Mouse (Mus musculus) heart, embryonic 16.5 days (tissue): ENCODE results near the gene Serpinb9. TPM values are rescaled to one million over a fixed set of nuclear protein-coding genes. Genes with fewer than 3 reads are reported as not detected.

Source experiments
- ATAC-seq: fragments of 200-750 bp; cut with Nextera tagmentation; replicated peaks from 2 replicates; pipeline ENCODE4 v1.8.0; 2017; ENCODE audit warnings: moderate number of reproducible peaks; ENCODE audit not compliant: insufficient read depth, low FRiP score; ENCODE audit errors: extremely low read depth
- H3K27ac ChIP-seq: fragments of 300-500 bp; sonication (generic); 2 replicates; pipeline ENCODE4 v1.5.1; 2014; ENCODE audit warnings: mild to moderate bottlenecking, low read length, control low read depth, moderate library complexity
- H3K27me3 ChIP-seq: fragments of 300-500 bp; sonication (generic); 2 replicates; pipeline ENCODE4 v1.6.1; 2014; ENCODE audit warnings: low read length, mixed read lengths; ENCODE audit not compliant: control insufficient read depth, insufficient read depth
- H3K36me3 ChIP-seq: fragments of 300-500 bp; sonication (generic); 2 replicates; pipeline ENCODE4 v1.6.1; 2014; ENCODE audit not compliant: control insufficient read depth, insufficient read depth
- H3K4me1 ChIP-seq: fragments of 300-500 bp; sonication (generic); 2 replicates; pipeline ENCODE4 v1.6.1; 2014; ENCODE audit warnings: low read length, mixed read lengths; ENCODE audit not compliant: control insufficient read depth, insufficient read depth
- H3K4me2 ChIP-seq: fragments of 300-500 bp; sonication (generic); 2 replicates; pipeline ENCODE4 v1.6.1; 2014; ENCODE audit warnings: low read depth, mild to moderate bottlenecking, control low read depth, low read length
- H3K4me3 ChIP-seq: fragments of 300-500 bp; sonication (generic); 2 replicates; pipeline ENCODE4 v1.5.1; 2014; ENCODE audit warnings: mild to moderate bottlenecking, control low read depth, low read length
- H3K9ac ChIP-seq: fragments of 300-500 bp; sonication (generic); 2 replicates; pipeline ENCODE4 v1.6.1; 2014; ENCODE audit warnings: low read length, control low read depth
- H3K9me3 ChIP-seq: fragments of 300-500 bp; sonication (generic); replicated peaks from 2 replicates; pipeline ENCODE4 v1.6.1; 2016; ENCODE audit warnings: low read length; ENCODE audit not compliant: control insufficient read depth
- WGBS: fragments of 180-500 bp; shearing (Covaris S2); extraction: QIAGEN DNeasy Blood & Tissue Kit; methylation state at CpG from one replicate; pipeline ENCODE4 v1.1.7; 2014; 5-methylcytosine and 5-hydroxymethylcytosine counted together
- polyA plus RNA-seq: library from polyadenylated mRNA; unstranded; fragments of >200 nt; fragmentation: Nextera tagmentation; extraction: Ambion mirVana; gene quantifications from 2 replicates; pipeline ENCODE4 v1.2.1, GENCODE M21; 2015

The Serpinb9 gene
- polyA plus RNA-seq, 1 experiment from 2014 or later: 8.8 TPM

GRCm38 (mm10) chr13:33035506-33035905 lies 32.5 kb downstream of the Serpinb9 start:
- ATAC-seq: no peak
- Histone ChIP-seq H3K36me3 (no peaks in the 10 kb centered on the region; the same call in 1 of the 2 replicates), H3K4me3 (no peak overlapping the region), H3K9me3 (no peaks in the 10 kb centered on the region), H3K4me1 (no peaks in the 10 kb centered on the region), H3K4me2 (no peak overlapping the region), H3K27me3 (no peaks in the 10 kb centered on the region), H3K9ac (no peak overlapping the region), H3K27ac (no peak overlapping the region)
- WGBS: 64% methylated on average over 1 of the region's 1 CpGs

GRCm38 (mm10) chr13:33043542-33043941 lies 40.5 kb downstream of the Serpinb9 start:
- H3K4me2 ChIP-seq: no peak overlapping the region
- no peaks in the 10 kb centered on the region for H3K27me3 ChIP-seq
- 91% methylated on average over 3 of the region's 3 CpGs for WGBS
- ATAC-seq: no peak
- no peak overlapping the region for H3K9ac ChIP-seq
- H3K4me3 ChIP-seq: no peak overlapping the region
- no peaks in the 10 kb centered on the region for H3K4me1 ChIP-seq
- H3K27ac ChIP-seq: no peak overlapping the region
- no peaks in the 10 kb centered on the region for H3K9me3 ChIP-seq
- no peaks in the 10 kb centered on the region; the same call in 1 of the 2 replicates for H3K36me3 ChIP-seq

DNA sequence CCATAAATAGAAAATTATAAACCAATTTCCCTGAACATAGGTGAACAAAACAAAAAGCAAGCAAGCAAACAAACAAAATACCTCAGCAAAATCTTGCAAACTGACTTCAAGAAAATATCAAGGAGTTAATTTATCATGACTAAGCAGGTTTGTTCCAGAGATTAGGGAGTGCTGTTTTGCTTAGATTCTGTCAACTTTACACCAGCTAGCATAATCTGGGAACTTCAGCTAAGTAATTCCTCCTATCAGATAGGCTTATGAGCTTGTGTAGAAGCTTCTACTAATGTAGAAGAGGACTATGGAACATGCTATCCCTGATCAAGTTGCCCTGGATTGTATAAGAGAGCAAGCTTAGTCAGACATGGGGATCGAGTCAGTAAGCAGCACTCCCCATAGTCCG lies 44.2 kb downstream of the Serpinb9 start:
- Histone ChIP-seq H3K36me3 (no peaks in the 10 kb centered on the region), H3K27me3 (no peaks in the 10 kb centered on the region), H3K4me2 (no peak overlapping the region), H3K27ac (no peak overlapping the region), H3K4me1 (no peaks in the 10 kb centered on the region), H3K4me3 (no peak overlapping the region), H3K9me3 (no peaks in the 10 kb centered on the region), H3K9ac (no peak overlapping the region)
- 86% methylated on average over 2 of the region's 2 CpGs for WGBS
- ATAC-seq: no peak

GRCm38 (mm10) chr13:33048187-33048586 lies 45.1 kb downstream of the Serpinb9 start:
- Histone ChIP-seq H3K36me3 (no peaks in the 10 kb centered on the region), H3K27me3 (no peaks in the 10 kb centered on the region), H3K4me1 (no peaks in the 10 kb centered on the region), H3K4me2 (no peak overlapping the region), H3K9me3 (no peaks in the 10 kb centered on the region), H3K9ac (no peak overlapping the region), H3K4me3 (no peak overlapping the region), H3K27ac (no peak overlapping the region)
- 64% methylated on average over 4 of the region's 4 CpGs for WGBS
- no peak for ATAC-seq

- Histone ChIP-seq H3K36me3 (no peaks in the 10 kb centered on the region), H3K27me3 (no peaks in the 10 kb centered on the region), H3K4me3 (no peak overlapping the region), H3K9me3 (no peaks in the 10 kb centered on the region), H3K4me2 (no peak overlapping the region), H3K4me1 (no peaks in the 10 kb centered on the region), H3K27ac (no peak overlapping the region), H3K9ac (no peak overlapping the region)
- no peak for ATAC-seq
- 41% methylated on average over 3 of the region's 3 CpGs for WGBS
Observed at GRCm38 (mm10) chr13:33051697-33052096, 48.6 kb downstream of the Serpinb9 start.

DNA sequence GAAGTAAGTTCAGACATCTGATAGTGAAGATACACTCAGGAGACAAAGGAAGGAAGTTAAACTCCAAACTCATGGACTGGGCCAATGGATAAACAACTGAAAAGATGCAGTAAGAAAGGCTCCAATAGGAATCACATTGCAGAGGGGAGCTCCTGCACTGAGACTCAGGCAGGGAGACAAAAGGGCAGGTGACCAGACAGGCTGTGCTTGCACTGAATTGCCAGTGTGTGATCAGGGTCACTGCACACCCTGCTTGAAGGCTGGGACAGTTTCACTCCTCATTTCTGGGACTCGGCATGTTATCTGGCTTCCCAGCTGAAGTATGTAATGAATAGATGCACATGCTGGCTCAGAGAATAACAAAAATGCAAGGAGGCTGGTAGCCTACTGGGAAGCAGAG lies 60.0 kb downstream of the Serpinb9 start:
- no peaks in the 10 kb centered on the region for H3K9me3 ChIP-seq
- H3K27me3 ChIP-seq: no peaks in the 10 kb centered on the region
- H3K27ac ChIP-seq: no peak overlapping the region
- no peak overlapping the region for H3K9ac ChIP-seq
- WGBS: 11% methylated on average over 1 of the region's 1 CpGs
- no peaks in the 10 kb centered on the region for H3K36me3 ChIP-seq
- no peak for ATAC-seq
- H3K4me3 ChIP-seq: no peak overlapping the region
- H3K4me1 ChIP-seq: no peaks in the 10 kb centered on the region
- no peak overlapping the region for H3K4me2 ChIP-seq

Other genes with a start within 250 kb of the Serpinb9 start
- gene Mylk4, start 219.3 kb upstream of the Serpinb9 start, polyA plus RNA-seq: 1.3 and 1.7 TPM in 2 replicates
- 19.7 and 24.8 TPM in 2 replicates for gene Wrnip1, start 201.2 kb upstream of the Serpinb9 start, polyA plus RNA-seq
- not detected in 2 replicates for gene D930007J09Rik, start 200.4 kb upstream of the Serpinb9 start, polyA plus RNA-seq
- gene Serpinb1a, start 152.1 kb upstream of the Serpinb9 start, polyA plus RNA-seq: 10.4 and 14.7 TPM in 2 replicates
- 0.14 and 0.29 TPM in 2 replicates for gene Serpinb1c, start 105.0 kb upstream of the Serpinb9 start, polyA plus RNA-seq
- 22.4 and 26.8 TPM in 2 replicates for gene Serpinb6b, start 38.0 kb upstream of the Serpinb9 start, polyA plus RNA-seq
- gene Serpinb9b, start 24.2 kb downstream of the Serpinb9 start, polyA plus RNA-seq: 0.33 and 0.47 TPM in 2 replicates
- gene Serpinb1b, start 75.3 kb downstream of the Serpinb9 start, polyA plus RNA-seq: 0.09 and 0.21 TPM in 2 replicates
- gene Serpinb9c, start 156.5 kb downstream of the Serpinb9 start, polyA plus RNA-seq: not detected in 2 replicates
- gene Serpinb9d, start 189.7 kb downstream of the Serpinb9 start, polyA plus RNA-seq: not detected in 2 replicates
- gene Serpinb9e, start 246.4 kb downstream of the Serpinb9 start, polyA plus RNA-seq: not detected in 2 replicates